Mouse (Mus musculus): Measurements from ENCODE around the gene Vps16. TPM values are rescaled to one million over a fixed set of nuclear protein-coding genes. Genes with fewer than 3 reads are reported as not detected.
A peak's percentile ranks its signal among the peaks of the same experiment; 100 is the strongest.

Gene Vps16
- polyA plus RNA-seq, 1 experiment from 2014 or later: 45.1 TPM

DNA sequence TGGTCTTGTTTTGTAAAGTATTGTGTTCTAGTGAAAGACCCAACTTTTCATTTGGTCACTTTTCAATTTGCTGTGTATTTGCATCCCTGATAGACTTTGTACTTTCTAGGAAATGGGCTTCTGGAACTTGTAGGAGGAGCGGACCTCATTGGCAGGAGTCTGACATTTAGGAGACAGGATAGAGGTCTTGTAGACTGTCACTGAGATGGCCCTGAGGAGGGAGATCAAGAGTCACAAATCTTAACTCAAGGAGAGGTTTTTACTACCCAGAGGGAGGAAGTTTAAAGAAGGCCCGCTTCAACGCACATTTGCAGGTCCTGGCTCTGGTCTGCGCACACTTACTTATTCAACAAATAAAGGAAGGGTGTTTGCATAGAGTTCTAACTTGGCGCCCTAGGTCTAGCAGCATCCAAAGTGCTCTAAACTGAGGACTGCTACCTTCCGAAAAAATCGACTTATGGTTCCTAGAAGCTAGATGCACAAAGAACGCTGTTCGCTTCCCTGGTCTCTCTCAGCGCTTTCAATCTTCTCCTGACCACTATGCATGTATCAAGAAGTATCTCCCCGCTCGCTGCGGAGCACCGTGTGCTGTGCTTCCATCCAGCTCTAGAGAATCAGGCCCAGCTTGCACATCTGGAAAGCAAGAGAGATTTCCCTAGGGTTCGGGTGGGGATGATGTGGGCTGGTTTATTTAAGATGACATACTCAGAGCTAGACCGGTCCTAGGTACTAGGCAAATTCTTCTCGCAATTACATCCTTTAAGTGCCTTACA, 25.1 kb downstream of the Vps16 start:
- no peak for ATAC-seq (replicated peaks; ENCODE audit: insufficient number of reproducible peaks, low FRiP score, low TSS enrichment)
- 12% methylated on average over 17 of the region's 17 CpGs for WGBS (ENCODE audit: insufficient replicate concordance)
- no peaks in the 10 kb centered on the region for H3K27me3 ChIP-seq (ENCODE audit: control insufficient read depth, insufficient read depth, low read length)
- peak overlapping the region; percentile 90 for H3K4me2 ChIP-seq
- peaks cover 23% of the 10 kb centered on the region for H3K4me1 ChIP-seq (ENCODE audit: control insufficient read depth, insufficient read depth, low read length)
- H3K9me3 ChIP-seq (replicated peaks; ENCODE audit: control insufficient read depth, low read length): no peaks in the 10 kb centered on the region
- no peaks in the 10 kb centered on the region for H3K36me3 ChIP-seq (ENCODE audit: control insufficient read depth, insufficient read depth, low read length)
- H3K27ac ChIP-seq (ENCODE audit: low read depth, low read length): no peak overlapping the region
- 0 out of 2 replicates have a peak overlapping the region, but pooled peaks have one; percentile 89 for H3K9ac ChIP-seq (ENCODE audit: low read depth, low read length)
- peak overlapping the region; percentile 89 for H3K4me3 ChIP-seq (ENCODE audit: low read depth, low read length)

DNA sequence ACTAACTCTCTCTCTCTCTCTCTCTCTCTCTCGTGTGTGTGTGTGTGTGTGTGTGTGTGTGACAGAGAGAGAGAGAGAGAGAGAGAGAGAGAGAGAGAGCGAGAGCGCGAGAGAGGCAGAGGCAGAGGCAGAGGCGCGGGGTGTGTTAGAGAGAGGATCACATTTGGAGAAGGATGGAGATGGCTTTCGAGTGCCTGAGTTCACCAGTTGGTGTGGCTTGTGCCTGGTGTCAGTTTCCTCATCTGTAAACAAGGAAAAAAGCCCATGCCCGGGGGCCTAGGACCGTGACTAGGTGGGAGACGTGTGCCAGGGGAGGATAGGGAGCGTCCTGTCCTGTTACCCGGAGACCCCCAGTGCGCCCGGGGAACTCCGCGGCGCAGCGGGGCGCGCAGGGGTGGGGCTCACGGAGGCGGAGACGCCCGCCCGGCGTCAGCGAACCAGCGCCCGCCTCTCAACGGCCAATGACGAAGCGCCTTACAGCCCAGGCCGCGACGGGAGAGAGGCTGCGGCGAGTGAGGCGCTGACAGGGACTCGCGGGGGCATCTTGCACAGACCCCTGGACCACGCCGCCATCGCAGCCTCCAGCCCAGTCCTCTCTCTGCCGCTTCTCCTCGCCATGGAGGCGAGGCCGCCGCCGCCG, 25.8 kb downstream of the Vps16 start, which contains the start of gene Ptpra:
Gene Ptpra, plus strand, starts transcription at position 485 of the 640 bp plus-strand sequence.
- Histone ChIP-seq H3K27me3 (ENCODE audit: control insufficient read depth, insufficient read depth, low read length) (no peaks in the 10 kb centered on the region), H3K4me3 (ENCODE audit: low read depth, low read length) (peak within 1 kb of the TSS; percentile 89), H3K4me1 (ENCODE audit: control insufficient read depth, insufficient read depth, low read length) (peaks cover 26% of the 10 kb centered on the region), H3K27ac (ENCODE audit: low read depth, low read length) (peak within 1 kb of the TSS; percentile 84), H3K36me3 (ENCODE audit: control insufficient read depth, insufficient read depth, low read length) (no peaks in the 10 kb centered on the region), H3K4me2 (peak within 1 kb of the TSS; percentile 90), H3K9me3 (replicated peaks; ENCODE audit: control insufficient read depth, low read length) (no peaks in the 10 kb centered on the region), H3K9ac (ENCODE audit: low read depth, low read length) (peak within 1 kb of the TSS; percentile 89)
- WGBS (ENCODE audit: insufficient replicate concordance): under 1% methylated on average over 46 of the region's 50 CpGs
- peak; percentile 96 for ATAC-seq (replicated peaks; ENCODE audit: insufficient number of reproducible peaks, low FRiP score, low TSS enrichment)

DNA sequence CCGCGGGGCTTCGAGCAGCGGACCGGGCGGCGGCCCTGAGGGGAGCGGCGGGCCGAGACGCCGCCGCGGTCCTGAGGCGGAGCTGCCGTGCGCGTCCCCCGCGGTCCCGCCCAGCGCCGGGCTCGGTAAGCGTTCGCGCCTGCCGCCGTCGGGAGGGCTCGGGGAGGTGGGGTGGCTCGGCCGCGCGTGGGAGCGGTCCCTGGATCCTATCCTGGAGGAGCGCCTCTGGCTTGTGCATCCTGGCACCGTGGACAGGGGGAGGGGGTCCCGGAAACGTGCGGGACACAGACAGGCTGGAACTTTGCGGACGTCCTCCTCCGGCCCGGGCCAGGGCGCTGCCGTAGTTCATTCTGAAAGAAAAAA, 26.3 kb downstream of the Vps16 start:
- 1% methylated on average over 39 of the region's 47 CpGs for WGBS (ENCODE audit: insufficient replicate concordance)
- Histone ChIP-seq H3K4me1 (ENCODE audit: control insufficient read depth, insufficient read depth, low read length) (peaks cover 26% of the 10 kb centered on the region), H3K9me3 (replicated peaks; ENCODE audit: control insufficient read depth, low read length) (no peaks in the 10 kb centered on the region), H3K27ac (ENCODE audit: low read depth, low read length) (peak overlapping the region; percentile 84), H3K36me3 (ENCODE audit: control insufficient read depth, insufficient read depth, low read length) (no peaks in the 10 kb centered on the region), H3K27me3 (ENCODE audit: control insufficient read depth, insufficient read depth, low read length) (no peaks in the 10 kb centered on the region), H3K4me3 (ENCODE audit: low read depth, low read length) (peak overlapping the region; percentile 89), H3K9ac (ENCODE audit: low read depth, low read length) (peak overlapping the region; percentile 89), H3K4me2 (peak overlapping the region; percentile 90)
- peak; percentile 87 for ATAC-seq (replicated peaks; ENCODE audit: insufficient number of reproducible peaks, low FRiP score, low TSS enrichment)

DNA sequence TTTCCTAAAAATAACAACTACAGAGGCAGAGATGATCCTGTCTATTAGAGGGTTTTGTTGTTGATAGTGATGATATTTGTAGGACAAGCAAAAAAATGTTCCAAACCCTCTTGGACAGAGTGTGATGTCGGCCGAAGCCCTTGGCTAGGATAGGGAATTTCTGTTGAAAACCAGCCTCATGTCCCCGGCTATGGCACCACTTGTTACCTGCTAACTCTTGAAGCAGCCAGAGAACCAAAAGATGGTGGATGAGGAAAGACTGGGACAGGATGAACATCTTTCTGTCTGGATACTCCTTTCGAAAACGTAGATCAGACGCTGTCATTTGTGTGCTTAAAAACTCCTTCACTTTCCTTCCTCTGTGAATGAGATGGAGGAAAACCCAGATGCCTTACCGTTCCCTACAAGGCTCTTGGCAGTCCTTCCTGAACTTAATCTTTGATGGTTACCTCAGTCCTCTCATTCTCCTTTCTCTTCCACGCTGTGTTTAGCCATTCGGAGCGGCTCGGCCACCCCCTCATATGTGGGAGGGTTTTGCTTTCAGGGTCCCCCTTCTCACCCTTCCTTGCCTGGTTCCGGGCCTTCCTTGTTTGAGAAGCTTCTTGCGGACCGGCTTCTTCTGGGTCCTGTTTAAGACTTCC, 27.1 kb downstream of the Vps16 start:
- H3K4me3 ChIP-seq (ENCODE audit: low read depth, low read length): peak overlapping the region; percentile 89
- no peak overlapping the region for H3K27ac ChIP-seq (ENCODE audit: low read depth, low read length)
- peak overlapping the region; percentile 89 for H3K9ac ChIP-seq (ENCODE audit: low read depth, low read length)
- WGBS (ENCODE audit: insufficient replicate concordance): 62% methylated on average over 14 of the region's 14 CpGs
- H3K9me3 ChIP-seq (replicated peaks; ENCODE audit: control insufficient read depth, low read length): no peaks in the 10 kb centered on the region
- ATAC-seq (replicated peaks; ENCODE audit: insufficient number of reproducible peaks, low FRiP score, low TSS enrichment): no peak
- no peaks in the 10 kb centered on the region for H3K36me3 ChIP-seq (ENCODE audit: control insufficient read depth, insufficient read depth, low read length)
- H3K4me1 ChIP-seq (ENCODE audit: control insufficient read depth, insufficient read depth, low read length): peaks cover 26% of the 10 kb centered on the region
- peak overlapping the region; percentile 90 for H3K4me2 ChIP-seq
- no peaks in the 10 kb centered on the region for H3K27me3 ChIP-seq (ENCODE audit: control insufficient read depth, insufficient read depth, low read length)

DNA sequence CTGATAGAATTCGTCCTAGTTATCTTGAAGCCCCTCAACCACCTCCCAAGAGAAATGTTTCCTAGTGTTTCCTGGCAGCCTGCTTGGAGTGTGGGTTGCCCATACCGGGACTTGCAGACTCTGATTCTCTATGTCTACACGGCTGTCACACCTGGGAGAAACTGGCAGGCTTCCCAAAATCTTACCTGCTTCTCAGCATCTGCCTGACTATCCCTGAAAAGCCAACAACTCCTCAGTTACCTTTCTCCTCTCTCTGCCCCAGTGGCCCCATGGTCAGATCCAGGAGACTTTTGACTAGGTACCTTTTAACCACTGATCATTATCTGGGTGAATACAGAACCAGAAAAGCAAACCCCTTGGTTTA, 27.6 kb downstream of the Vps16 start:
- 55% methylated on average over 3 of the region's 3 CpGs for WGBS (ENCODE audit: insufficient replicate concordance)
- Histone ChIP-seq H3K9ac (ENCODE audit: low read depth, low read length) (no peak overlapping the region), H3K36me3 (ENCODE audit: control insufficient read depth, insufficient read depth, low read length) (no peaks in the 10 kb centered on the region), H3K4me3 (ENCODE audit: low read depth, low read length) (peak overlapping the region; percentile 89; the same call in 1 of the 2 replicates), H3K9me3 (replicated peaks; ENCODE audit: control insufficient read depth, low read length) (no peaks in the 10 kb centered on the region), H3K4me1 (ENCODE audit: control insufficient read depth, insufficient read depth, low read length) (peaks cover 26% of the 10 kb centered on the region), H3K27me3 (ENCODE audit: control insufficient read depth, insufficient read depth, low read length) (no peaks in the 10 kb centered on the region), H3K27ac (ENCODE audit: low read depth, low read length) (no peak overlapping the region), H3K4me2 (peak overlapping the region; percentile 90)
- ATAC-seq (replicated peaks; ENCODE audit: insufficient number of reproducible peaks, low FRiP score, low TSS enrichment): no peak

DNA sequence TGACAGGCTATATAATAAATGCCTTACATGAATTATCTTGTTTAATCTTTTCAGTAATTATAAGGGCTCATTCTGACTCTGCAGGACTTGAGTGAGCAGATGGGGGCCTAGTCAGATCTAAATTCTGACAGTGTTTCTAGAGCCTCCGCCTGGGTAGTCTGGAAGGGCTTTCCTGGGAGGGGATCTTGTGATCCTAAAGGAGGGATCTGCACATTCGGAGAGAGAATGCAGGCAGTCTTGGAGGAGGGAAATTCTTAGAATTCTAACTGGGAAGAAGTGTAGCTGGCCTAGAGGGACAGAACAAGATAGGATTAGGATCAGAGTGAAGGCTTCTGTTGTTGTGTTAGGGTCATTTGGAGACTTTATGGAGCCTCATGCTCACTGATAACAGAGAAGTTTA, 28.1 kb downstream of the Vps16 start:
- Histone ChIP-seq H3K4me1 (ENCODE audit: control insufficient read depth, insufficient read depth, low read length) (peaks cover 26% of the 10 kb centered on the region), H3K4me3 (ENCODE audit: low read depth, low read length) (no peak overlapping the region), H3K27ac (ENCODE audit: low read depth, low read length) (no peak overlapping the region), H3K9ac (ENCODE audit: low read depth, low read length) (no peak overlapping the region), H3K27me3 (ENCODE audit: control insufficient read depth, insufficient read depth, low read length) (no peaks in the 10 kb centered on the region), H3K36me3 (ENCODE audit: control insufficient read depth, insufficient read depth, low read length) (no peaks in the 10 kb centered on the region), H3K9me3 (replicated peaks; ENCODE audit: control insufficient read depth, low read length) (no peaks in the 10 kb centered on the region), H3K4me2 (no peak overlapping the region)
- ATAC-seq (replicated peaks; ENCODE audit: insufficient number of reproducible peaks, low FRiP score, low TSS enrichment): no peak
- WGBS (ENCODE audit: insufficient replicate concordance): 31% methylated on average over 2 of the region's 2 CpGs

DNA sequence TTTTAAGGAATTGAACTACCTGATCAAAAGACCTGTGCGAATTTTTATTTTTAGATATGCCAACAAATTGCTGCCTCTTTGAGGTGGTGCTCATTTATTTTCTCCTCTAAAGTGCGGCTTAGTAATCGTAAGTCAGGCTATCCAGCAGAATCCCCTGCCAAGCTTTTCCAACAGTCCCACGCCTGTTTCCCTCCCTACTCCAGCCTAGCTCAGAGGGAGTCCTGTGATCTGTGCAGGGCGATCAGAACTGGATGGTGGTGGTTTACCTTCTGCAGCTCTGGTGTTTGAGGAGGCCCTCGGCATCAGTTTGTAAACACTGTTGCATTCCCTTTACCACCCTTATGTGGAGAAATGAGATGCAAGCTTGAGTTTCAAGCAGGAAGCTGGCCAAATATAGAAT, 29.3 kb downstream of the Vps16 start:
- WGBS (ENCODE audit: insufficient replicate concordance): 71% methylated on average over 6 of the region's 6 CpGs
- Histone ChIP-seq H3K4me3 (ENCODE audit: low read depth, low read length) (no peak overlapping the region), H3K9ac (ENCODE audit: low read depth, low read length) (no peak overlapping the region), H3K27me3 (ENCODE audit: control insufficient read depth, insufficient read depth, low read length) (no peaks in the 10 kb centered on the region), H3K36me3 (ENCODE audit: control insufficient read depth, insufficient read depth, low read length) (no peaks in the 10 kb centered on the region), H3K9me3 (replicated peaks; ENCODE audit: control insufficient read depth, low read length) (no peaks in the 10 kb centered on the region), H3K4me1 (ENCODE audit: control insufficient read depth, insufficient read depth, low read length) (peaks cover 26% of the 10 kb centered on the region), H3K4me2 (no peak overlapping the region), H3K27ac (ENCODE audit: low read depth, low read length) (no peak overlapping the region)
- no peak for ATAC-seq (replicated peaks; ENCODE audit: insufficient number of reproducible peaks, low FRiP score, low TSS enrichment)

DNA sequence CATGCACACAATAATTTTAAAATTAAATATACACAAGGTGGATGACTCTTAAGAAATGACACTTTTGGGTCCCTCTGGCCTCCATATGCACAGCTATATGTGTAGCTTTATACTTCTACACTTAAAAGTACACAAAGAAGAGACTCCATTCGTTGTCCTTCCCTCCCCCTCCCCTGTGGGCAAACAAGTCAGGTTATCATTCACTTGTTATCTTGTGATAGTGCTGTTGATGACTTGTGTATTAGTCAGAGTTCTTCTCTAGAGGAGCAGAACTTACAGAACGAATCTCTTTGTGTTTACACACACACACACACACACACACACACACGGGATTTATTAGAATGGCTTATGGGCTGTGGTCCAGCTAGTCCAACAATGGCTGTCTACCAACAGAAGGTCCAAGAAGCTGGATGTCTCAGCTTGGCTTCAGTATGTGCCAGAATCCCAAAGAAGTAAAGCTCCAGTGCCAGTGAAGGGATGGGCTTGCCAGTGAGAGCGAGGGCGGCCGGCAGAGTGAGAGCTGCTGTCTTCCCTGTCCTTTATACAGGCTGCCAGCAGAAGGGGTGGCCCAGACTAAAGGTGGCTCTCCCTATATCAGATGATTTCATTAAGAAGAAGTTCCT, 30.7 kb downstream of the Vps16 start:
- no peaks in the 10 kb centered on the region for H3K9me3 ChIP-seq (replicated peaks; ENCODE audit: control insufficient read depth, low read length)
- no peak overlapping the region for H3K27ac ChIP-seq (ENCODE audit: low read depth, low read length)
- no peak overlapping the region for H3K4me2 ChIP-seq
- H3K36me3 ChIP-seq (ENCODE audit: control insufficient read depth, insufficient read depth, low read length): no peaks in the 10 kb centered on the region
- H3K27me3 ChIP-seq (ENCODE audit: control insufficient read depth, insufficient read depth, low read length): no peaks in the 10 kb centered on the region
- WGBS (ENCODE audit: insufficient replicate concordance): 69% methylated on average over 6 of the region's 6 CpGs
- peaks cover 22% of the 10 kb centered on the region for H3K4me1 ChIP-seq (ENCODE audit: control insufficient read depth, insufficient read depth, low read length)
- no peak overlapping the region for H3K4me3 ChIP-seq (ENCODE audit: low read depth, low read length)
- H3K9ac ChIP-seq (ENCODE audit: low read depth, low read length): no peak overlapping the region
- no peak for ATAC-seq (replicated peaks; ENCODE audit: insufficient number of reproducible peaks, low FRiP score, low TSS enrichment)
